Mouse (Mus musculus) C2C12 (cell line): ENCODE data around the gene Sh3yl1. TPM values are rescaled to one million over a fixed set of nuclear protein-coding genes. Genes with fewer than 3 reads are reported as not detected.

Experiments
- H3K27me3 ChIP-seq: one replicate; pipeline ENCODE4 v1.6.1; 2011; ENCODE audit not compliant: control insufficient read depth, insufficient read depth, insufficient read length
- H3K36me3 ChIP-seq: one replicate; pipeline ENCODE4 v1.6.1; 2011; ENCODE audit not compliant: control insufficient read depth, insufficient read depth
- H3K4me3 ChIP-seq: one replicate; pipeline ENCODE4 v1.5.1; 2011; ENCODE audit warnings: mild to moderate bottlenecking, control low read depth; ENCODE audit not compliant: poor library complexity, insufficient read depth, severe bottlenecking
- H3K79me2 ChIP-seq: one replicate; pipeline ENCODE4 v1.6.1; 2011; ENCODE audit not compliant: control insufficient read depth, insufficient read depth
- H3K79me3 ChIP-seq: one replicate; pipeline ENCODE4 v1.6.1; 2011; ENCODE audit warnings: low read depth, control low read depth
- H3ac ChIP-seq: one replicate; pipeline ENCODE3; 2011; ENCODE audit warnings: low read depth; ENCODE audit not compliant: control insufficient read depth, insufficient read length
- CEBPB ChIP-seq: IDR thresholded peaks from one replicate; pipeline ENCODE4 v1.6.1; 2011; ENCODE audit warnings: low read depth, mild to moderate bottlenecking, control low read depth, moderate library complexity
- CTCF ChIP-seq: IDR thresholded peaks from one replicate; pipeline ENCODE4 v1.5.1; 2011; ENCODE audit not compliant: control insufficient read depth, insufficient read depth, insufficient read length
- FOSL1 ChIP-seq: IDR thresholded peaks from one replicate; pipeline ENCODE4 v1.8.0; 2011; ENCODE audit warnings: mild to moderate bottlenecking, low read length; ENCODE audit not compliant: poor library complexity, insufficient read depth, severe bottlenecking
- MAX ChIP-seq: IDR thresholded peaks from one replicate; pipeline ENCODE4 v1.6.1; 2011; ENCODE audit warnings: mild to moderate bottlenecking, control low read depth
- MYOD1 ChIP-seq: IDR thresholded peaks from one replicate; pipeline ENCODE4 v1.6.1; 2011; ENCODE audit warnings: low read depth; ENCODE audit not compliant: control insufficient read depth, insufficient read length
- MYOG ChIP-seq: IDR thresholded peaks from one replicate; pipeline ENCODE4 v1.6.1; 2011; ENCODE audit not compliant: control insufficient read depth, insufficient read length; ENCODE audit errors: extremely low read depth
- USF1 ChIP-seq: IDR thresholded peaks from one replicate; pipeline ENCODE4 v1.6.1; 2011; ENCODE audit warnings: low read depth, mild to moderate bottlenecking, control low read depth, moderate library complexity
- polyA plus RNA-seq: library from polyadenylated mRNA; unstranded; fragments of >200 nt; fragmentation: generic; extraction: Trizol; gene quantifications from one replicate; pipeline ENCODE4 v1.2.1, GENCODE M21; 2012; ENCODE audit warnings: missing spikeins

The Sh3yl1 gene
- polyA plus RNA-seq, 1 experiment = 1.4 TPM

DNA sequence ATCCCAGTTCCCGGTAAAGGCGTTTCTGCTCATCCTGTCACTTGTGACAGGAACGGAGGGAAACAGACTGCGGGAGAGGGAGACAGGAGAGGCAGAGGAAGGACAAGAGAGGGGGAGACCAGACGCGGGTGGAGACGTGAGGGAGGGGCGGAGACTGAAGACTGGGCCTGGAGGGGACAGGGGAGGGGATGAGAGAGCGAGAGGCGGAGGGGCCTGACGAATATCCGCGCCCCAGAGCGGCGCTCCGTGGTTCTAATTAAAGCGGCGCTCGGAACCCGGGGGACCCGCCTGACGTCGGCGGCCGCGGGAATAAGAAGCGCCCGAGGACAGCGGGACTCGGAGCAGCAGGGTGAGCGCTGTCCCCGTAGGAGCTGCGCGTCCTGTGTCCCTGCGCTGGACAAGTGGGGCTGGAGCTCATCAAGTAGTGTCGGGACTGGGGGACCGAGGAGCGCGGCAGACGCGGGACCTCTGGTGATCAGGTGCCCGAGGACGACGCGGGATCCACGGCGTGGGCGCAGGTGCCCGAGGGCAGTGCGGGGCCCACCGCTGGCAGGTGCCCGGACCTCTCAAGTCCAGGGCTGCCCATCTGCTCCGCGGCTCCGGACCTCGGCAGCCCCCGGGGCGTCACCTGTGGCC is 27.4 kb upstream of the Sh3yl1 start, which contains the start of gene Alkal2:
Alkal2 (plus strand) TSS at position 337 of the 636 bp plus-strand sequence.
- Histone ChIP-seq H3K36me3 (no peaks in the 10 kb centered on the region), H3ac (no peak within 1 kb of the TSS), H3K4me3 (no peak within 1 kb of the TSS), H3K79me2 (no peaks in the 10 kb centered on the region), H3K27me3 (peaks cover 38% of the 10 kb centered on the region), H3K79me3 (no peaks in the 10 kb centered on the region)
- no peak for TF ChIP-seq CTCF
- no peak for TF ChIP-seq MYOG
- TF ChIP-seq MYOD1 = no peak
- no peak for TF ChIP-seq MAX
- TF ChIP-seq USF1 = no peak
- TF ChIP-seq CEBPB = no peak
- TF ChIP-seq FOSL1 = no peak

DNA sequence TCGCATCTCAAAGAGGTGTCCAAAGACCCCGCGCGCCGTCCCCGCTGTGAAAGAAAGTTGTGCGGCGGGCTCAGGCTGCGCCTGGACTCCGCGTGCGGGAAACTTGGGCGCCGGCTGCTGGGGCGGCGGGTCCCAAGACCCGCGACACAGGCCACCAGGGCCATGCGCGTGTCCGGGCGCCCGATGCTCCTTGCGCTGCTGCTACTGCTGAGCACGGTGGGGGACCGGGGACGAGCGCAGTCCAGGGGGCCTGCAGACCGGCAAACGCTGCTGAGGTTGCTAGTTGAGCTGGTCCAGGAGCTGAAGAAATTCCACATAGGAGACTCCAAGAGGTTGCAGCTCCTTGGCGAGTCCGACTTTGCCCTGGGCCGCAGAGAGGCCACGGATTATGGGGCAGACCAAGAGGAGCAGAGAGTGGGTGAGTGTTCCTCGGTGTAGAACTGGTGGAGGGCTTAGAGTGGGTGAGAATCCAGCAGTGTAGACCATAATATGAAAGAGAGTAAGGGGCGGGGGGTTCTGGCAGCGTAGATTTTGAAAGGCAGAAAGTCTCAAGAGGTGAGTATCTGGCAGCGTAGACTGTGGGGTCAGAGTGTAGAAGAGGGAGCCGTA is 26.7 kb upstream of the Sh3yl1 start:
- Histone ChIP-seq H3K4me3 (no peak overlapping the region), H3K36me3 (no peaks in the 10 kb centered on the region), H3K27me3 (peaks cover 38% of the 10 kb centered on the region), H3K79me3 (no peaks in the 10 kb centered on the region), H3K79me2 (no peaks in the 10 kb centered on the region), H3ac (no peak overlapping the region)
- TF ChIP-seq CEBPB (no peak), CTCF (no peak), FOSL1 (no peak), MAX (no peak), USF1 (no peak), MYOD1 (no peak), MYOG (no peak)

DNA sequence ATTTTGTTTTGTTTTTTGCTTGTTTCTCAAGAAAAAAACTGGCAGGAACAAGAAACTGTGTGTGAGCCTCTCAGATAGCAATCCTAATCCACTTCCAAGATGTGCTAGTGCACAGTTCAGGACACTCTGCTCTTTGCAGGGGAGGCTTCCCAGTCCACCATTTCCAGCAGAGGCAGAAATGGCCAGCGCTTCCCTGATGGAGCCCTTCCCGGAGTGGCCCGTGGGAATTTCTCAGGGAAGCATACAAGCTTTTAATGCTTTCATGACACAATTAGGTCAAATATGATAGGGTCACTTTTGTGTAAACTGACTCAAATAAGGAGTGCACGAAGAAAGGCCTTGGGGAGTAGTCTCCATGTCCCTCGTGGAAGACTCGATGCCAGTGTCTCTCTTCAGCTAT is 25.6 kb upstream of the Sh3yl1 start:
- no peaks in the 10 kb centered on the region for H3K79me2 ChIP-seq
- TF ChIP-seq MYOG (no peak), MYOD1 (no peak), MAX (no peak), USF1 (no peak), FOSL1 (no peak), CEBPB (no peak), CTCF (no peak)
- no peaks in the 10 kb centered on the region for H3K79me3 ChIP-seq
- H3K27me3 ChIP-seq = peaks cover 38% of the 10 kb centered on the region
- H3K4me3 ChIP-seq = no peak overlapping the region
- no peaks in the 10 kb centered on the region for H3K36me3 ChIP-seq
- no peak overlapping the region for H3ac ChIP-seq

DNA sequence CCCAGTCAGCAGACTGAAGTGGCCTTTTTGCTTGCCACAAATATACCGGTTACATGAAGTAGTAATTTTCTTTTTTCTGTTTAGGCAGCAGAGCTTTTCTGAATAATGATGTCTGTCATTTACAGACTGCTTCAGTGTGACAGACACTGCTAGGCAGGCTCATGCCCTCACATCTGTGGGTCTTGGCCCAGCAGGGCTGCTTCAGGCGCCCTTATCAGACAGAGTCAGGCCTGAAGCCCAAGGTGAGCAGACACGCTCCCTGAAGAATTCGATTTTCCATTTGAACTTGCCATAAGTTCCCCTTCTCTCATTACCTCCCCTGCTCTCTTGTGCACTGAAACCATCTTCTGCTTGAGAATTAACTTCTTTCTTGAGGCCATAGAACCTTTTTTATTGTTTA is 23.5 kb upstream of the Sh3yl1 start:
- H3K4me3 ChIP-seq = no peak overlapping the region
- H3K79me2 ChIP-seq = no peaks in the 10 kb centered on the region

DNA sequence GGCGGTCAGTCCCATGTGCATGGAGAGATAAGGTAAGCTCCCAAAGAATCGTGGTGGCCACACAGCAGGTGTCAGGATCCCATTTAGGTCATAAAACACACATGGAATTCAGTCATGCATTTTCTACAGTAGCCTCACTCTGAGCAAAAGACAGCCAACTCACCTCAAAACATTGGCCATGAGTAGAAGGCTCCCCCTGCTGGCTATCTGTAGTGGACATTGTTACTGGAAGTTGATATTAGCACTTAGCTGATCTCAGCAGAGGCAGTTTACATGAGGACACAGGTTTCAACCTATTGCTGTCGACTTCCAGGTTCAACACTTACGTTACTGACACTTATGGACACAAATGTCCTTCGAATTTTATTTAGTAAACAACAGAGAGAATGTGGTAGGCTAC is 21.4 kb upstream of the Sh3yl1 start:
- H3ac ChIP-seq = no peak overlapping the region
- peaks cover 10% of the 10 kb centered on the region for H3K27me3 ChIP-seq
- H3K79me3 ChIP-seq = no peaks in the 10 kb centered on the region
- peaks cover 12% of the 10 kb centered on the region for H3K36me3 ChIP-seq
- H3K4me3 ChIP-seq = no peak overlapping the region
- H3K79me2 ChIP-seq = no peaks in the 10 kb centered on the region
- TF ChIP-seq FOSL1 = no peak
- peak; percentile 31 for TF ChIP-seq CTCF
- TF ChIP-seq CEBPB = no peak

More for the DNA sequence above, 23.5 kb upstream of the Sh3yl1 start:
- H3K36me3 ChIP-seq = no peaks in the 10 kb centered on the region
- TF ChIP-seq FOSL1 = no peak
- TF ChIP-seq CEBPB = no peak
- TF ChIP-seq CTCF = no peak
- no peak for TF ChIP-seq MYOG
- TF ChIP-seq USF1 = no peak
- no peak for TF ChIP-seq MYOD1
- peaks cover 28% of the 10 kb centered on the region for H3K27me3 ChIP-seq
- H3ac ChIP-seq = no peak overlapping the region
- H3K79me3 ChIP-seq = no peaks in the 10 kb centered on the region
